In genomic region chr9:119547128-119547527, GRCm38 (mm10) we compare ENCODE assay signal across 25 mouse cellular contexts. TPM values are rescaled to one million over a fixed set of nuclear protein-coding genes. Genes with fewer than 3 reads are reported as not detected.
A peak's percentile ranks its signal among the peaks of the same experiment; 100 is the strongest.
DNase-seq lines count a peak whose midpoint lies in the region; ATAC-seq and TF ChIP-seq lines count a peak whose summit lies in the region.
"Had no signal": no experiment of that assay in that cellular context is flagged by ENCODE, and none has a peak within 500 bp of the region (broad histone marks: within the 10 kb centered on the region; RNA-seq: fewer than 3 reads in every experiment).

No protein-coding gene starts in this region.

- H3K4me1 ChIP-seq in forebrain, embryonic 10.5 days = peaks cover 18% of the 10 kb centered on the region
- H3K4me1 ChIP-seq in forebrain, embryonic 16.5 days (replicated peaks; ENCODE audit: control insufficient read depth, insufficient read depth, low read length) = no peaks in the 10 kb centered on the region
- peaks cover 13% of the 10 kb centered on the region for H3K4me1 ChIP-seq in kidney, embryonic 15.5 days
- H3K4me1 ChIP-seq in kidney, postnatal 0 days (replicated peaks; ENCODE audit: insufficient read depth, low read length) = no peaks in the 10 kb centered on the region
- H3K4me1 ChIP-seq: embryonic facial prominence, embryonic 15.5 days; forebrain, embryonic 13.5 days; forebrain, embryonic 15.5 days had no signal

- no peak overlapping the region for H3K9ac ChIP-seq in forebrain, embryonic 16.5 days (replicated peaks; ENCODE audit: low read depth, low read length)
- H3K9ac ChIP-seq in kidney, embryonic 15.5 days = no peak overlapping the region
- H3K9ac ChIP-seq in kidney, postnatal 0 days (ENCODE audit: low read depth, low read length) = no peak overlapping the region
- H3K9ac ChIP-seq: embryonic facial prominence, embryonic 13.5 days; embryonic facial prominence, embryonic 15.5 days; forebrain, embryonic 13.5 days; forebrain, embryonic 15.5 days had no signal

- H3K27me3 ChIP-seq in forebrain, embryonic 10.5 days (ENCODE audit: poor library complexity, severe bottlenecking) = peaks cover 88% of the 10 kb centered on the region
- no peaks in the 10 kb centered on the region for H3K27me3 ChIP-seq in forebrain, embryonic 16.5 days (replicated peaks; ENCODE audit: control insufficient read depth, insufficient read depth, low read length)
- H3K27me3 ChIP-seq in kidney, embryonic 15.5 days = no peaks in the 10 kb centered on the region
- H3K27me3 ChIP-seq in kidney, postnatal 0 days (ENCODE audit: insufficient read depth, low read length) = no peaks in the 10 kb centered on the region
- H3K27me3 ChIP-seq: CH12.LX; embryonic facial prominence, embryonic 13.5 days; embryonic facial prominence, embryonic 15.5 days; forebrain, embryonic 13.5 days; forebrain, embryonic 15.5 days; Patski had no signal

- H3K36me3 ChIP-seq in forebrain, embryonic 10.5 days (replicated peaks) = peaks cover 60% of the 10 kb centered on the region
- H3K36me3 ChIP-seq in forebrain, embryonic 16.5 days (ENCODE audit: control insufficient read depth, insufficient read depth) = no peaks in the 10 kb centered on the region
- H3K36me3 ChIP-seq in kidney, embryonic 15.5 days = no peaks in the 10 kb centered on the region
- no peaks in the 10 kb centered on the region for H3K36me3 ChIP-seq in kidney, postnatal 0 days (ENCODE audit: insufficient read depth, low read length)
- H3K36me3 ChIP-seq: embryonic facial prominence, embryonic 13.5 days; embryonic facial prominence, embryonic 15.5 days; forebrain, embryonic 15.5 days; G1E had no signal

- peak overlapping the region; percentile 73 for H3K27ac ChIP-seq in forebrain, embryonic 10.5 days
- no peak overlapping the region for H3K27ac ChIP-seq in forebrain, embryonic 16.5 days (ENCODE audit: low read length)
- H3K27ac ChIP-seq in kidney, embryonic 15.5 days = peak overlapping the region; percentile 78
- H3K27ac ChIP-seq in kidney, postnatal 0 days = peak overlapping the region; percentile 10; the same call in 1 of the 2 replicates
- H3K27ac ChIP-seq: embryonic facial prominence, embryonic 13.5 days; embryonic facial prominence, embryonic 15.5 days; forebrain, embryonic 13.5 days; forebrain, embryonic 15.5 days had no signal

- no peaks in the 10 kb centered on the region for H3K9me3 ChIP-seq in forebrain, embryonic 10.5 days
- H3K9me3 ChIP-seq in forebrain, embryonic 16.5 days (ENCODE audit: control insufficient read depth, low read length) = no peaks in the 10 kb centered on the region
- H3K9me3 ChIP-seq in kidney, embryonic 15.5 days (replicated peaks) = no peaks in the 10 kb centered on the region
- no peaks in the 10 kb centered on the region for H3K9me3 ChIP-seq in kidney, postnatal 0 days (replicated peaks; ENCODE audit: low read length)
- H3K9me3 ChIP-seq: embryonic facial prominence, embryonic 15.5 days; forebrain, embryonic 13.5 days; forebrain, embryonic 15.5 days had no signal

- H3K4me3 ChIP-seq in forebrain, embryonic 10.5 days = no peak overlapping the region
- H3K4me3 ChIP-seq in forebrain, embryonic 16.5 days (replicated peaks; ENCODE audit: low read length) = no peak overlapping the region
- H3K4me3 ChIP-seq in kidney, embryonic 15.5 days (replicated peaks) = no peak overlapping the region
- no peak overlapping the region for H3K4me3 ChIP-seq in kidney, postnatal 0 days (replicated peaks; ENCODE audit: low read depth, low read length)
- H3K4me3 ChIP-seq: embryonic facial prominence, embryonic 13.5 days; embryonic facial prominence, embryonic 15.5 days; erythroblast, embryonic 14.5 days; forebrain, embryonic 13.5 days; forebrain, embryonic 15.5 days had no signal

- no peak for TF ChIP-seq CTCF in kidney, postnatal 0 days (IDR thresholded peaks at IDR 0.05; ENCODE audit: low read depth)

- WGBS in forebrain, embryonic 10.5 days = 71% methylated on average over 8 of the region's 8 CpGs
- WGBS in forebrain, embryonic 16.5 days = 71% methylated on average over 8 of the region's 8 CpGs
- WGBS in kidney, embryonic 15.5 days = 53% methylated on average over 8 of the region's 8 CpGs
- 27% methylated on average over 8 of the region's 8 CpGs for WGBS in kidney, postnatal 0 days

- DNase-seq in forebrain, embryonic 10.5 days (ENCODE audit: extremely low spot score, low spot score) = no peak
- DNase-seq in kidney, postnatal 36 days = no peak
- no peak for DNase-seq in kidney, postnatal 0 days (ENCODE audit: low spot score)
- DNase-seq in kidney, postnatal 4 days = no peak
- DNase-seq: adrenal gland, adult 8-10 months; adrenal gland, postnatal 14 days; adrenal gland, postnatal 36 days; B cell, adult 2 months; cerebellum, adult 11-12 months; cerebellum, adult 2 months; cerebellum, adult 9-10 months; cerebellum, postnatal 10 days; cerebellum, postnatal 25 days had no signal

- H3K4me2 ChIP-seq in forebrain, embryonic 16.5 days (ENCODE audit: low read length) = no peak overlapping the region
- no peak overlapping the region for H3K4me2 ChIP-seq in kidney, embryonic 15.5 days
- no peak overlapping the region for H3K4me2 ChIP-seq in kidney, postnatal 0 days (ENCODE audit: low read length)
- H3K4me2 ChIP-seq: embryonic facial prominence, embryonic 13.5 days; embryonic facial prominence, embryonic 15.5 days; forebrain, embryonic 13.5 days; forebrain, embryonic 15.5 days had no signal

- ATAC-seq in forebrain, embryonic 16.5 days = no peak
- peak; percentile 55 for ATAC-seq in kidney, embryonic 15.5 days (replicated peaks; ENCODE audit: low FRiP score)
- no peak; the same call in 1 of the 2 replicates for ATAC-seq in kidney, postnatal 0 days (replicated peaks; ENCODE audit: low FRiP score, low read depth)
- ATAC-seq: activated CD4-positive, CD25-positive, alpha-beta regulatory T cell, adult 4 months; CD4-positive, CD25-positive, alpha-beta regulatory T cell, adult 4 months; forebrain, embryonic 13.5 days; forebrain, embryonic 15.5 days had no signal

RNA-seq across cellular contexts. Expression of gene Scn5a, which starts 31.7 kb away (rescaled TPM):
- 2.9 and 3.6 TPM in 2 replicates for polyA plus RNA-seq in forebrain, embryonic 10.5 days (2016; fragmentation: Nextera tagmentation; extraction: Ambion mirVana)
- polyA plus RNA-seq in forebrain, embryonic 16.5 days (2015; fragmentation: Nextera tagmentation; extraction: Ambion mirVana) = 0.82 and 1.4 TPM in 2 replicates
- 0.19 and 0.32 TPM in 2 replicates for polyA plus RNA-seq in kidney, embryonic 15.5 days (2015; fragmentation: Nextera tagmentation; extraction: Ambion mirVana)
- 0.12 and 0.18 TPM in 2 replicates for polyA plus RNA-seq in kidney, postnatal 0 days (2015; fragmentation: Nextera tagmentation; extraction: Ambion mirVana)
- polyA plus RNA-seq: CD4-positive, CD25-positive, alpha-beta regulatory T cell, adult 4 months; erythroblast, embryonic 14.5 days; G1E had no signal
